Mouse (Mus musculus) adipocyte (in vitro differentiated cells): ENCODE measurements around the gene Atxn1.
A peak's percentile ranks its signal among the peaks of the same experiment; 100 is the strongest.

ENCODE experiments used
- DNase-seq: peaks from one replicate; pipeline ENCODE4 v3.0.0-alpha.2; 2016; ENCODE audit warnings: low spot score

The Atxn1 gene

GRCm38 (mm10) chr13:45931215-45931614, 33.6 kb downstream of the Atxn1 start:
- peak; percentile 50 for DNase-seq

- no peak for DNase-seq
Observed at GRCm38 (mm10) chr13:45929744-45930143, 35.1 kb downstream of the Atxn1 start.

GRCm38 (mm10) chr13:45925294-45925693, 39.5 kb downstream of the Atxn1 start:
- DNase-seq: no peak

GRCm38 (mm10) chr13:45924555-45924954, 40.3 kb downstream of the Atxn1 start:
- DNase-seq: no peak

GRCm38 (mm10) chr13:45923086-45923485, 41.7 kb downstream of the Atxn1 start:
- DNase-seq: no peak

- peak; percentile 21 for DNase-seq
Observed at GRCm38 (mm10) chr13:45922467-45922866, 42.3 kb downstream of the Atxn1 start.

- no peak for DNase-seq
Observed at GRCm38 (mm10) chr13:45918956-45919711, 45.7 kb downstream of the Atxn1 start.

- no peak for DNase-seq
Observed at GRCm38 (mm10) chr13:45918006-45918380, 46.8 kb downstream of the Atxn1 start.

GRCm38 (mm10) chr13:45917058-45918005, 47.5 kb downstream of the Atxn1 start:
- DNase-seq: no peak

GRCm38 (mm10) chr13:45915921-45916320, 48.9 kb downstream of the Atxn1 start:
- peak; percentile 52 for DNase-seq

- DNase-seq: peak; percentile 84
Observed at GRCm38 (mm10) chr13:45915026-45915425, 49.8 kb downstream of the Atxn1 start.

GRCm38 (mm10) chr13:45914117-45914516, 50.7 kb downstream of the Atxn1 start:
- no peak for DNase-seq

GRCm38 (mm10) chr13:45911848-45912247, 53.0 kb downstream of the Atxn1 start:
- DNase-seq: no peak

- no peak for DNase-seq
Observed at GRCm38 (mm10) chr13:45911069-45911468, 53.7 kb downstream of the Atxn1 start.

GRCm38 (mm10) chr13:45910348-45910747, 54.5 kb downstream of the Atxn1 start:
- DNase-seq: no peak

GRCm38 (mm10) chr13:45907181-45907691, 57.6 kb downstream of the Atxn1 start:
- DNase-seq: no peak

- no peak for DNase-seq
Observed at GRCm38 (mm10) chr13:45906438-45907166, 58.2 kb downstream of the Atxn1 start.

GRCm38 (mm10) chr13:45904955-45905354, 59.9 kb downstream of the Atxn1 start:
- no peak for DNase-seq

GRCm38 (mm10) chr13:45904456-45904855, 60.4 kb downstream of the Atxn1 start:
- DNase-seq: no peak

GRCm38 (mm10) chr13:45903519-45904274, 61.1 kb downstream of the Atxn1 start:
- peak; percentile 60 for DNase-seq

- no peak for DNase-seq
Observed at GRCm38 (mm10) chr13:45902457-45902856, 62.4 kb downstream of the Atxn1 start.
